In genomic region chr13:95548291-95548789, GRCm38 (mm10) we compare ENCODE assay signal across 9 mouse cellular contexts. TPM values are rescaled to one million over a fixed set of nuclear protein-coding genes. Genes with fewer than 3 reads are reported as not detected.
DNase-seq lines count a peak whose midpoint lies in the region; ATAC-seq lines count a peak whose summit lies in the region.
"Had no signal": no experiment of that assay in that cellular context is flagged by ENCODE, and none has a peak within 500 bp of the region (broad histone marks: within the 10 kb centered on the region; RNA-seq: fewer than 3 reads in every experiment).

No protein-coding gene starts in this region.

- H3K9me3 ChIP-seq in forebrain, embryonic 14.5 days (replicated peaks; ENCODE audit: control insufficient read depth, low read length), result no peaks in the 10 kb centered on the region
- H3K9me3 ChIP-seq in limb, embryonic 15.5 days, result no peaks in the 10 kb centered on the region

- no peaks in the 10 kb centered on the region for H3K36me3 ChIP-seq in forebrain, embryonic 14.5 days (ENCODE audit: control insufficient read depth, insufficient read depth, low read length)
- H3K36me3 ChIP-seq in limb, embryonic 15.5 days, result no peaks in the 10 kb centered on the region

- DNase-seq in kidney, adult 9 months, result peak; percentile 18
- DNase-seq in kidney, adult 11 months, result no peak
- DNase-seq in forebrain, embryonic 14.5 days (ENCODE audit: low spot score), result no peak
- DNase-seq in heart, postnatal 36 days, result peak; percentile 34 to 53
- peak; percentile 67 for DNase-seq in neural tube, embryonic 10.5 days (ENCODE audit: extremely low spot score, low spot score)
- no peak for DNase-seq in left cerebral cortex, adult 9 months (ENCODE audit: low spot score in 2 of 2)

- peaks cover 15% of the 10 kb centered on the region for H3K4me1 ChIP-seq in forebrain, embryonic 14.5 days (ENCODE audit: control insufficient read depth, insufficient read depth, low read length)
- peaks cover 32% of the 10 kb centered on the region for H3K4me1 ChIP-seq in limb, embryonic 15.5 days

- H3K27me3 ChIP-seq in forebrain, embryonic 14.5 days (replicated peaks; ENCODE audit: control insufficient read depth, insufficient read depth, low read length), result no peaks in the 10 kb centered on the region
- no peaks in the 10 kb centered on the region for H3K27me3 ChIP-seq in limb, embryonic 15.5 days
- H3K27me3 ChIP-seq: CH12.LX had no signal

- no peak overlapping the region for H3K4me3 ChIP-seq in forebrain, embryonic 14.5 days (ENCODE audit: low read depth, low read length)
- H3K4me3 ChIP-seq in limb, embryonic 15.5 days, result peak overlapping the region; percentile 25

- no peak overlapping the region; the same call in 1 of the 2 replicates for H3K9ac ChIP-seq in forebrain, embryonic 14.5 days (ENCODE audit: low read length)
- H3K9ac ChIP-seq in limb, embryonic 15.5 days, result no peak overlapping the region

- 0 out of 2 replicates have a peak, but pooled peaks have one; percentile 45 for ATAC-seq in forebrain, embryonic 14.5 days
- peak; percentile 45; the same call in 1 of the 2 replicates for ATAC-seq in limb, embryonic 15.5 days (ENCODE audit: insufficient number of reproducible peaks, low FRiP score, low TSS enrichment, low read depth)
- ATAC-seq in erythroid progenitor cell, adult 5-6 weeks (replicated peaks; ENCODE audit: low FRiP score, poor library complexity, severe bottlenecking), result no peak

- 31% methylated on average over 20 of the region's 20 CpGs for WGBS in forebrain, embryonic 14.5 days
- WGBS in limb, embryonic 15.5 days, result 9% methylated on average over 20 of the region's 20 CpGs

- intact Hi-C loops in heart, postnatal 36 days (cut with DNase I), result no loop called here

- H3K27ac ChIP-seq in forebrain, embryonic 14.5 days (ENCODE audit: low read depth, low read length), result no peak overlapping the region
- peak overlapping the region; percentile 68 for H3K27ac ChIP-seq in limb, embryonic 15.5 days

- H3K4me2 ChIP-seq in forebrain, embryonic 14.5 days (ENCODE audit: low read length), result peak overlapping the region; percentile 31
- peak overlapping the region; percentile 40 for H3K4me2 ChIP-seq in limb, embryonic 15.5 days

RNA-seq across cellular contexts. Expression of gene F2rl1, which starts 23.3 kb away (rescaled TPM):
- 0.17 and 0.30 TPM in 2 replicates for polyA plus RNA-seq in forebrain, embryonic 14.5 days (2014; fragmentation: Nextera tagmentation; extraction: Ambion mirVana)
- under 1 TPM; 0.49 to 0.61 TPM for total RNA-seq in heart, postnatal 36 days (2021)
- polyA plus RNA-seq in limb, embryonic 15.5 days (2015; fragmentation: Nextera tagmentation; extraction: Ambion mirVana), result 3.2 and 5.3 TPM in 2 replicates
- not detected in 2 replicates for total RNA-seq in erythroid progenitor cell, adult 5-6 weeks (2015; ENCODE audit: low replicate concordance)
- total RNA-seq in erythroid progenitor cell, adult 5-6 weeks (2017; ENCODE audit: low replicate concordance), result 1.7 TPM in 1 of 2 replicates, not detected in the other
- total RNA-seq: CH12.LX had no signal

Comparison
In these comparisons a context has a peak if more than half of its experiments do, and no peak if none do; other contexts are left out.
1. DNase-seq: peak in kidney, adult 9 months (single experiment), heart, postnatal 36 days (2 of 2) and neural tube, embryonic 10.5 days (single experiment); none in kidney, adult 11 months (single experiment), forebrain, embryonic 14.5 days (single experiment) and left cerebral cortex, adult 9 months (0 of 2).